Mouse (Mus musculus) myocyte (in vitro differentiated cells): ENCODE data around the gene Stard7. TPM values are rescaled to one million over a fixed set of nuclear protein-coding genes. Genes with fewer than 3 reads are reported as not detected.
A peak's percentile ranks its signal among the peaks of the same experiment; 100 is the strongest.

ENCODE experiments used
- H3K27me3 ChIP-seq: one replicate; pipeline ENCODE4 v1.6.1; 2011; ENCODE audit not compliant: control insufficient read depth, insufficient read depth, insufficient read length
- H3K36me3 ChIP-seq: one replicate; pipeline ENCODE4 v1.6.1; 2011; ENCODE audit not compliant: control insufficient read depth, insufficient read depth
- H3K4me2 ChIP-seq: one replicate; pipeline ENCODE4 v1.6.1; 2011; ENCODE audit warnings: low read depth, control low read depth
- H3K4me3 ChIP-seq: one replicate; pipeline ENCODE4 v1.5.1; 2011; ENCODE audit warnings: mild to moderate bottlenecking, control low read depth, moderate library complexity
- H3K79me2 ChIP-seq: one replicate; pipeline ENCODE4 v1.6.1; 2011; ENCODE audit not compliant: control insufficient read depth, insufficient read depth
- H3ac ChIP-seq: one replicate; pipeline ENCODE4 v1.6.1; 2011; ENCODE audit not compliant: control insufficient read depth, insufficient read length
- CEBPB ChIP-seq: IDR thresholded peaks from 2 replicates; pipeline ENCODE4 v1.6.1; 2011; ENCODE audit warnings: mild to moderate bottlenecking, moderate library complexity; ENCODE audit not compliant: poor library complexity, insufficient read depth, severe bottlenecking
- E2F4 ChIP-seq: IDR thresholded peaks from one replicate; pipeline ENCODE4 v1.6.1; 2011; ENCODE audit warnings: mild to moderate bottlenecking, control low read depth, moderate library complexity; ENCODE audit not compliant: insufficient read depth
- MAX ChIP-seq: IDR thresholded peaks from one replicate; pipeline ENCODE4 v1.6.1; 2011; ENCODE audit warnings: low read depth, mild to moderate bottlenecking, control low read depth
- MYOD1 ChIP-seq, 3 experiments: IDR thresholded peaks; one replicate each; pipeline ENCODE4 v1.6.1; 2011; ENCODE audit warnings: control low read depth in 2 of 3, low read depth in 2 of 3, mild to moderate bottlenecking in 2 of 3, moderate library complexity in 1 of 3; ENCODE audit not compliant: insufficient read length in 2 of 3, control insufficient read depth in 1 of 3
- MYOG ChIP-seq, 3 experiments: IDR thresholded peaks; one replicate each; pipeline ENCODE4 v1.6.1; 2011; ENCODE audit warnings: control low read depth in 2 of 3, low read depth in 2 of 3, mild to moderate bottlenecking in 2 of 3; ENCODE audit not compliant: insufficient read length in 2 of 3, control insufficient read depth in 1 of 3, insufficient read depth in 1 of 3
- POLR2A ChIP-seq: IDR thresholded peaks from one replicate; pipeline ENCODE4 v1.6.1; 2011; ENCODE audit warnings: low read depth, mild to moderate bottlenecking, control low read depth, moderate library complexity; ENCODE audit not compliant: insufficient read length
- POLR2AphosphoS2 ChIP-seq: IDR thresholded peaks from one replicate; pipeline ENCODE4 v1.6.1; 2011; ENCODE audit warnings: low read depth, control low read depth; ENCODE audit not compliant: insufficient read length
- REST ChIP-seq: IDR thresholded peaks from one replicate; pipeline ENCODE4 v1.6.1; 2011; ENCODE audit warnings: mild to moderate bottlenecking, control low read depth, moderate library complexity; ENCODE audit not compliant: insufficient read depth, insufficient read length
- SRF ChIP-seq: IDR thresholded peaks from one replicate; pipeline ENCODE4 v1.6.1; 2011; ENCODE audit warnings: low read depth; ENCODE audit not compliant: control insufficient read depth, insufficient read length
- TCF12 ChIP-seq: IDR thresholded peaks from one replicate; pipeline ENCODE4 v1.6.1; 2011; ENCODE audit warnings: mild to moderate bottlenecking, control low read depth; ENCODE audit not compliant: poor library complexity, insufficient read depth, severe bottlenecking
- TCF3 ChIP-seq: IDR thresholded peaks from one replicate; pipeline ENCODE4 v1.6.1; 2011; ENCODE audit warnings: low read depth, control low read depth; ENCODE audit not compliant: insufficient read length
- USF1 ChIP-seq: IDR thresholded peaks from one replicate; pipeline ENCODE4 v1.6.1; 2011; ENCODE audit warnings: low read depth, mild to moderate bottlenecking, control low read depth, moderate library complexity
- polyA plus RNA-seq: library from polyadenylated mRNA; unstranded; fragments of >200 nt; fragmentation: generic; extraction: Trizol; gene quantifications from one replicate; pipeline ENCODE4 v1.2.1, GENCODE M21; 2012; ENCODE audit warnings: missing spikeins

The Stard7 gene
- polyA plus RNA-seq, 1 experiment, result 25.9 TPM

GRCm38 (mm10) chr2:127247592-127248333 lies 22.3 kb upstream of the Stard7 start, which contains the start of the genes Ciao1 and Tmem127:
Ciao1 (minus strand) TSS chr2:127247816.
Tmem127 (plus strand) TSS chr2:127247908.
- H3K36me3 ChIP-seq, result peaks cover 6% of the 10 kb centered on the region
- no peaks in the 10 kb centered on the region for H3K27me3 ChIP-seq
- peak within 1 kb of the TSS; percentile 97 for H3K4me2 ChIP-seq
- H3K79me2 ChIP-seq, result peaks cover 23% of the 10 kb centered on the region
- TF ChIP-seq POLR2A (peak; percentile 77), MYOD1 (IDR thresholded peaks at IDR 0.05; ENCODE audit: control insufficient read depth in 1 of 3, insufficient read length in 2 of 3, low read depth in 2 of 3) (peak in 1 of 3 experiments; percentile 6), CEBPB (no peak), MAX (no peak), E2F4 (peak; percentile 50), USF1 (peak; percentile 75), POLR2AphosphoS2 (peak; percentile 85), SRF (peak; percentile 71), REST (no peak), TCF12 (no peak), MYOG (IDR thresholded peaks at IDR 0.05; ENCODE audit: control insufficient read depth in 1 of 3, insufficient read depth in 1 of 3, insufficient read length in 2 of 3, low read depth in 2 of 3) (peak in 1 of 3 experiments; percentile 16), TCF3 (no peak)
- H3K4me3 ChIP-seq, result peak within 1 kb of the TSS; percentile 97
- H3ac ChIP-seq, result peak within 1 kb of the TSS; percentile 48

GRCm38 (mm10) chr2:127248334-127249004 lies 21.5 kb upstream of the Stard7 start:
- TF ChIP-seq MYOD1 (IDR thresholded peaks at IDR 0.05; ENCODE audit: control insufficient read depth in 1 of 3, insufficient read length in 2 of 3, low read depth in 2 of 3) (peak in 1 of 3 experiments; percentile 35), CEBPB (no peak), POLR2A (peak; percentile 30)
- H3K36me3 ChIP-seq, result no peaks in the 10 kb centered on the region
- peaks cover 23% of the 10 kb centered on the region for H3K79me2 ChIP-seq
- H3K4me2 ChIP-seq, result peak overlapping the region; percentile 94
- peak overlapping the region; percentile 48 for H3ac ChIP-seq
- no peaks in the 10 kb centered on the region for H3K27me3 ChIP-seq
- peak overlapping the region; percentile 97 for H3K4me3 ChIP-seq

DNA sequence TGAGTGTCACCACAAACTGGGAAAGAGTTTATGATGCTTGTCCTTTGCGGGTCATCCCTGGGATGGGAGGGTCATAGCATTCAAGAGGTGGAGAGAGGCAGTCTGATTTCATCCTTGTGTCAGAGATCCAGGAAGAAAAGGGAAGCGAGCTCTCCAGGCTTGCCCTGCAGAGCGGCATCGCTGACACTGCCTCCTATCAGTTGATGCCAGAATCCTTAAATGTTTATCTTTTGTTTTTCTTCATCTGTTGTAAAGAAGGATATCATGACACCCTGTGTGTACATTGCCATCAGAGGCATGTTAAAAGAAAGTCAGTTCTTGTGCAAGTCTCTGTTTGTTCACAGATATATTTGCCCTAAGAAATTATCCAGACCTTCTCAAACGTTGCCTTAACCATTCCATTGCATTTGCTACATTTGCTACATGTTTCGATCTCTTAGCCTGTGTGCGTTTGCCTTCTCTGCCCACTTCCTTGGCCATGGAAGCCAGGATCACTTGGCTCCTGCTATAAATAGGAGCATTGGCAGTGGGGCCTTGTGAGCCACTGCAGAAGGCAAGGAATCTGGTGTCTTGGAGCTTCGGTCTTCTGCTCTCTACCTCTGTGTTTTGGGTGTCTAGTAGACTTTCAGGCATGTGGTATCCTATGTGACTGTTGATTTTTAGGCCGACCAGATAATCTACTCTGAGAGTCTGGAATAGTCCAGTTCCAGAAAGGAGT lies 19.6 kb upstream of the Stard7 start:
- Histone ChIP-seq H3K36me3 (no peaks in the 10 kb centered on the region), H3ac (no peak overlapping the region), H3K79me2 (peaks cover 23% of the 10 kb centered on the region), H3K27me3 (no peaks in the 10 kb centered on the region), H3K4me2 (peak overlapping the region; percentile 30), H3K4me3 (no peak overlapping the region)
- TF ChIP-seq TCF3 (no peak), POLR2A (no peak), MAX (no peak), POLR2AphosphoS2 (no peak), CEBPB (no peak), TCF12 (no peak), SRF (no peak), E2F4 (no peak), REST (no peak), MYOG (IDR thresholded peaks at IDR 0.05; ENCODE audit: control insufficient read depth in 1 of 3, insufficient read depth in 1 of 3, insufficient read length in 2 of 3, low read depth in 2 of 3) (no peak), MYOD1 (IDR thresholded peaks at IDR 0.05; ENCODE audit: control insufficient read depth in 1 of 3, insufficient read length in 2 of 3, low read depth in 2 of 3) (no peak), USF1 (no peak)

- H3K36me3 ChIP-seq, result no peaks in the 10 kb centered on the region
- H3K4me3 ChIP-seq, result no peak overlapping the region
- H3K4me2 ChIP-seq, result peak overlapping the region; percentile 25
- peaks cover 23% of the 10 kb centered on the region for H3K79me2 ChIP-seq
- no peak for TF ChIP-seq MYOD1 (IDR thresholded peaks at IDR 0.05; ENCODE audit: control insufficient read depth in 1 of 3, insufficient read length in 2 of 3, low read depth in 2 of 3)
- TF ChIP-seq POLR2AphosphoS2, result no peak
- H3ac ChIP-seq, result no peak overlapping the region
- no peaks in the 10 kb centered on the region for H3K27me3 ChIP-seq
Observed at GRCm38 (mm10) chr2:127251457-127251856, 18.6 kb upstream of the Stard7 start.
